Mouse (Mus musculus): Measurements from ENCODE around the gene Fam189a1.

Fam189a1 gene

GRCm38 (mm10) chr7:65104207-65105096 is 51.9 kb downstream of the Fam189a1 start:
- DNase-seq (ENCODE audit: low spot score): no peak

GRCm38 (mm10) chr7:65101661-65102060 is 54.7 kb downstream of the Fam189a1 start:
- no peak for DNase-seq (ENCODE audit: low spot score)

DNA sequence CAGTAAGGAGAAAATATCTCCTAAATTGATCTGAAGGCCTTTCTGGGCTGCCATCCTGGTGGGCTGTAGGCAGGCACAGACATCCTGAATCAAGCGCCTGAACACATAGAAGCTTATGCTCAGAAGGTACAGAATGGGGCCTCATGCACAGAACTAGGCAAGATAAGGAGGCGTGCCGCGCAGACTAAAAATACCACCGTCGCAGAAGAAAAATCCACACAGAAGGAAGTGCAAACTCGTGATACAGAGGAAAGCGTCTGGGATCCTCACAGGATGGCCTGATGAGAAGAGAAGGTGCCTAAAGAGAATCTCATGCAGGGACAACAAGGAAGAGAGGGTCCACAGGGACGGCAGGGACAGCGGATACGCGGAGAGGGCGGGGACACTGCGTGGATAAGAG is 58.7 kb downstream of the Fam189a1 start:
- DNase-seq (ENCODE audit: low spot score): no peak

DNA sequence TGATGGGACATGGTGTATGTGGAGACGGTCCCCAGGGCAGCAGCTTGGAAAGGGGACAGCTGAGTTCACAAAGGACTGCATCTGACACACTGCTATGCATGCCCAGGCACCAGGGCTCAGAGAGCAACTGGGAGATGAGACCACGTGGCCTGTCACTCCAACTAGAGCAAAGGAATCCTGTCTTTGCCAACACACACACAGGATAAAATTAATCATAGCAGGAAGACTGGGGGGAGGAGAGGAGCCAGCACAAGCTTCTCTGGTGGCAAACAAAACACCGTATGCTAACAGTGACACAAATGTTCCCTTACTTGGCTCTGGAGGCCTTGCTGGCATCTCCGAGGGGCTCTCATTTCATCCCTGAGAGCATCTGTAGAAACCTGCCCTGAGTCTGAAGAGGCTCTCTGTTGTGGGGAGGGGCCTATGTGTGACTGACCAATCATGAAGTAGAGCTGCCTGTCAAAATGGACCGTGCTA is 60.7 kb downstream of the Fam189a1 start:
- DNase-seq (ENCODE audit: low spot score): no peak

- no peak for DNase-seq (ENCODE audit: low spot score)
Observed at GRCm38 (mm10) chr7:65093314-65093713, 63.1 kb downstream of the Fam189a1 start.

DNA sequence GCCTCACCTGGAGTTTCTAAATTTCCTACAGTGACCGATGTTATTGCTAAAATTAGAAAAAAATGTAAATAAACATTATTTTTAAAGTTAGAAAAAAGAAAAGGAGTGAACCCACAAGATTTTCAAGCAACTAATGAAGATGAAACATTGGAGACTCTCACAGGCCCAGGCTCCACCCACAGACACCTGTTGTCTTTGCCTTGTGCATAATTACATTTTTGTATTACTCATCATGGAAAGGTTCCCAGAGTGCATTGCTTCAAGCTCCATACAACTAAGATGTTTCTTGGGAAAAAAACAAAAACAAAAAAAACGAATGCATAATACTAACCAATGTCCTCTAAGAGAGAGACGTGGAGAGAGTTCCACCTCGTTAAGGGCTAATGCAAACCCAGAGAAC is 64.9 kb downstream of the Fam189a1 start:
- DNase-seq (ENCODE audit: low spot score): no peak

DNA sequence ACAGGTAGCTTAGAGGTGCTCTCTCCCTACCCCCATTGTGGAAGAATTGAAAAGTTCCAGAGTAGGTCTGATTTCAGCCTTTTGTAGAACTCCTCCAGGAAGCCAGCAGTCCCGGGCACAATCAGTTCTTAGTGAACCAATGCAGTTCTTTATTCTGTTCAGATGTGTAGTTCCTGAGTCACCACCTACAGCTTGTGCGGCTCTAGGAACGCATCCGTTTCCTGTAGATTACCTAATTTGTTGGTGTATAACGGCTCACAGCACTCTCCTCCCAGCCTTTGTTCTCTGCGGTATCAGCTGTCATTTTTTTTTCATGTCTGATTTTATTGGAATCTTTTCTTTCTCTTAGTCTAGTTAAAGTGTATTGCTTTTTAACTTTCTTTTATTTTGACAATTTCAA is 70.4 kb downstream of the Fam189a1 start:
- no peak for DNase-seq (ENCODE audit: low spot score)

GRCm38 (mm10) chr7:65082778-65083091 is 73.6 kb downstream of the Fam189a1 start:
- DNase-seq (ENCODE audit: low spot score): no peak

- DNase-seq (ENCODE audit: low spot score): no peak
Observed at GRCm38 (mm10) chr7:65081979-65082777, 74.2 kb downstream of the Fam189a1 start.

GRCm38 (mm10) chr7:65076134-65076533 is 80.2 kb downstream of the Fam189a1 start:
- DNase-seq (ENCODE audit: low spot score): no peak

DNA sequence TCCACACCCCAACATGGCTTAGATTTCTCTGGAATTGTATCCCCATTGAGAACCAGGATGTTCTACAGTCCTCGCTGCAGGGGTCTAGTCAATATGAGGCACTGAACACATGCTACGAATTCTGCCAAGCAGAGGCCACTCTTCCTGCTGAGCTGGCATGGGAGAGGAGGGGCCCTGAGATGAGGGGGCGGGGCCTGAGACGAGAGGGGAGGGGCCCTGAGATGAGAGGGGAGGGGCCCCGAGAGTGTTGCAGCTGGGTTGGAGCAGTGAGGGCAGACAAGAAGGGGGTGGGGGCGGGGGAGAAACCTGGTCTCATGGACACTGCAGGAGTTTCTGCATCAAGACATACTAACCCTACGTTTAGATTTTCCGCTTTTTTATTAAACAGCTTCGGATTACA is 82.2 kb downstream of the Fam189a1 start:
- DNase-seq (ENCODE audit: low spot score): no peak

GRCm38 (mm10) chr7:65073555-65073954 is 82.8 kb downstream of the Fam189a1 start:
- no peak for DNase-seq (ENCODE audit: low spot score)

- DNase-seq (ENCODE audit: low spot score): no peak
Observed at GRCm38 (mm10) chr7:65066211-65066610, 90.2 kb downstream of the Fam189a1 start.

- DNase-seq (ENCODE audit: low spot score): no peak
Observed at GRCm38 (mm10) chr7:65065457-65065856, 90.9 kb downstream of the Fam189a1 start.

DNA sequence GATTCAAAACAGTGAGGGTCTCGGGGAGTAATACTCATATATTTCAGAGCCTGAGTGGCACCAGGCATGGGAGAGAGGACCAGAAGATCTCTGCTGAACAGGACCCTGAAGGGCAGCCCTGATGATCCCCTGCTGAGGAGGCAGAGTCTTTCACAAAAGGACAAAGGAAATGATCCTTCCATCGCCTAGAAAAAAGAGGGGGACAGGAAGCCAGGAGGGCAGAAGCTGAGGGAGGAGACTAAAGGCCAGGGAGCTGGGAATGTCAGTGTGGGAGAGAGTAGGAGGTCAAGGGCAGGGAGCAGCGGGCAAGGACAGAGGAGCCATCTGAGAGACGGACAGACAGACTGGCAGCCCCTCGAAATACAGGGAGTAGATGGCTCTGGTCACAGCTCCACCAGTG is 91.7 kb downstream of the Fam189a1 start:
- DNase-seq (ENCODE audit: low spot score): no peak

DNA sequence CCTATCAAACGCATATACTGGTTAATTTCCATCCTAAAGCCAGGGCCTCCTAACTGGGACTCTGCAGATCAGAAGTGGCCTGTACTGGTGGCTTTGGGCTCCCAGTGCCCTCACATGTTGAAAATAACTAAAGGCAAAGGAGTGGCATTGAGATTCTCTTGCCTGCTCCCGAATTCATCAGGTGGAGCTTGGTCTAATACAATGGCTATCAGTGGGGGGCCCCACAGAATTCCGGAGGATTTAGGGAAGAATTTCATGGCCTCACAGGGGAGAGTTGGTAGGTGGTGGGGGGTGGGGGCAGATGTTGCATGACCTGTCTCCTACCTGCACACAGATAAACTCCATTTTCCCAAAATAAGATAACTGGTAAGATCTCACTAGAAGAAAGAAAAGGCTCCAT is 92.3 kb downstream of the Fam189a1 start:
- no peak for DNase-seq (ENCODE audit: low spot score)

GRCm38 (mm10) chr7:65060163-65060799 is 96.1 kb downstream of the Fam189a1 start:
- no peak for DNase-seq (ENCODE audit: low spot score)

DNA sequence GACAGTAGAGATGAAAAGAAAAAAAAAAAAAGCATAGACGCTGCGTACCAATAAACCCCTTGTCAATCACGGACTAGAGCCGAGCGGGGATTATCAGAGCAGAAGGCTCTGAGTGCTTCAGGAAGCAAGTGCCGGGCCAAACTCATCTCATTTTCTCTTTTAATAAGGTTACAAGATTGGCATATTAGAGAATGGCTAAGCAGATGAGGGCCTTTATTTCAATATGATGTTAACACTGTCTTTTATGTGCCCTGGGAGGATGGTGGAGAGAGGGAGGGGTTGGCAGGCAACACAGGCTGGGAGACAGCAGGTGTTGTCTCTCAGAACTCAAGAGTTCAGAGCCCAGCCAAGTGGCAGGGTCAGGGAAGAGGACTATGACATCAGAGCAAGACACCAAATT is 99.5 kb downstream of the Fam189a1 start:
- no peak for DNase-seq (ENCODE audit: low spot score)

- DNase-seq (ENCODE audit: low spot score): no peak
Observed at GRCm38 (mm10) chr7:65051986-65052385, 104.4 kb downstream of the Fam189a1 start.

DNA sequence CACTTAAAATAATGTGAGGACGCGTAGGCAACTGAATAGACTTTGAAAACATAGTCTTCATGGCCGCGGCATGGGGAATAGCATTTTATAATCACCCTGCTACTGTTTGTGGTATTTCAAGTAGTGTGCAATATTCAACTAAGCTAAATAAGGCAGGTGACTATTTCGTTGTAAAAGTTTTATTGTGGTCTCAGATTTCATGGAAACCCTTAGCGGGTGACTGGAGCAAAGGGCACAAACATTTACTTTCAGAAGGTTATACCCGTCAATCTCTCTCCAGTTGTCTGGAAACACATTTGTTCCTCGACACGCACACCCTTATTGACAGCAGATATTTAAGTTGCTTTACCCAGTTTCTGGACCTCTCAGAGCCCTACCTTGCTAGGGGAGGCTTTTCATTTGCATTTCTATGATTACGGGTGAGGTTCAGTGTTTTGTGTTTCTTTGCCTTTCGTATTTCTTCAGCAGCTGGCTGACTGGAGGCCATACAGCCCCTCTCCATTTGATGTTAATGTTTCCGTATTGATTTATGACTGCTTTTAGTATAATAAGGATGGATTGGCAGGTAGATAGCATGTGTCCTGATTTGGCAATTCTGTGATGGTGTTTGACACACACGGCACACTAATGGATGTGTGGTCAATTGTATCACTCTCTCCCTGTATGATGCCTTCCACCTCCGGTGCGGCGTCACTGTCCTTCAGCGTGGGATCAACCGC is 107.0 kb downstream of the Fam189a1 start:
- DNase-seq (ENCODE audit: low spot score): no peak

DNA sequence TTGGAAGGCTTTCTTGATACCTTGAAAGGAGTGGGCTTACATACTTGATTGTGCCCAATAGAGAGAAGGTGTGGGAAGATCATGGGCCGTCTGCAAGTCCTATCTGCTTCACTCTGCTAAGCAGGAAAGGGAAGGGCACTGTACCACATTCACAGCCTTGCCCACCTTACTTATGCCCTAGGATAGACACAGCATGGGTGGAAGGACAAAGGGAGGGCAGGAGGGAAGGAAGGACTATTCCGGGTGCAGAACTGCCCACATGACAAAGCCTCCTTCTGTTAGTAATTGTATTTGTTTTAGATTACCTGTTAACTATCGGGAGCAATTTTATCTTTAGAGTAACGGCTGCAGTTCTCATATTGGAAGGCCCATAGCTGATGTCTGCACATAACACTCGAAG is 108.7 kb downstream of the Fam189a1 start:
- no peak for DNase-seq (ENCODE audit: low spot score)

DNA sequence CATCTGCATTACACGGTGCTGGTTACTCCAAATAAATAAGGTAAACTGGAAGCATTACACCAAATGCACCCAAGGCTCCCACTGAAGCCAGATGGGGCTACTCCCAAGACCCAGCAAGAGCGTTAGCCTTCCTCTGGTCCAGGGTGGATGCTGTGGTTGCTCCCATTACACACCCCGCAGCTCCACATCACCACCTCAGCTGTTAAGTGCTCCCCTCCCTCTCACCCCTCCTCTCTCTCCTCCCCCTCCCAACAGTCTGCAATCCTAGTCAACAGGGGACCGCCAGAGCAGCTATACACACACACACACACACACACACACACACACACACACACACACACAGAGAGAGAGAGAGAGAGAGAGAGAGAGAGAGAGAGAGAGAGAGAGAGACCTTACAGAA is 109.7 kb downstream of the Fam189a1 start:
- no peak for DNase-seq (ENCODE audit: low spot score)
